Mouse (Mus musculus): Measurements from ENCODE around the gene Dtx4. TPM values are rescaled to one million over a fixed set of nuclear protein-coding genes. Genes with fewer than 3 reads are reported as not detected.

Gene Dtx4
- polyA plus RNA-seq, 1 experiment from 2014 or later: 1.8 TPM

DNA sequence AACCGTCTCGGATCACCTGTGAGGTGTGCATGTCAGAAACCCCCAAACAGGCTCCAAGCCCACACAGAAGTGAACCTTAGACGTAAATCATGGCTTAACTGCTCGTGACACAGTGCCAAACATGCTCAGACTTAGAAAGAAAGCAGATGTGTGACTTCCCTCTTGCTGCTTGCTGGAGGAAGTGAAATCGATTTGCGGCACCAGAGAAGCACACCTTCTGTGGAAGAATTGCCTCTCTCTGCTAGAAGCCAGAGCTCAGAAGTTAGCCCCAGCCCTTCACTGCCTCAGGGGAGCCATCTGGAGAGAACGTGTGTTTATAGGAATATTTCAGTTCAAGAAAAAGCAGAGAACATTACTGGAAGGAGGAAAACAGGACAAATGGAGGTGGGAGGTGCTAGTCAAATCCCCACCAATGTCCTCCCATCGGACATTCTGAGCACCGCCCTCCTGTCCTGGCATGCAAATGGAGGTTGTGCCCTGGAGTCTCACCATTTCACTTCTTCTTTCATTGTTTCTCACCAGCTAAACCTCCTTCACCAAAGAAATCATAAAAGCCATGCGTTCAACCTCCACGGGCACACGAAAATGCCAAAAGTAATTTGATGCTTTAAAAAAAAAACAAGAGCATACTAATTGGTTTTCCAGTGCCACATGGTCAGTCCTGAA, 43.7 kb downstream of the Dtx4 start:
- no peak for ATAC-seq (ENCODE audit: insufficient number of reproducible peaks, insufficient read depth, low FRiP score, low read depth)
- no peaks in the 10 kb centered on the region for H3K36me3 ChIP-seq (ENCODE audit: control insufficient read depth, insufficient read depth, low read length)

DNA sequence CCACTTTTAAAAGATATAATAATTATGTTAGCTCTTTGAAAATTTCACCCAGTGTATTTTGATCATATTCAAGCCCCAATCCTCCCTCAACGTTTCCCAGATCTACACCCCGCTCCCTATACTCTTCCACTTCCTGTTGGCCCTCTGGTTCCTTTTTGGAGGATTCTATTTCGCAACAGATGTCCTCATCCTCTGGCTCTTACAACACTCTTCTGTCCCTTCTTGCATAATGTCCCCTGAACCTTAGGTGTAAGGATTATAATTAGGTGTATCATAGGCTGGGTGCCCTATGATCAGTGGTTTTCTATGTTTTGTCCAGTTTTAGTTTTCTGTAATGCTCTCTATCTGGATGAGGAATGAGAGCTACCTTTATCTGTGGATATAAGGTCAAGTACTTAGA, 56.2 kb downstream of the Dtx4 start:
- WGBS: 79% methylated on average over 3 of the region's 3 CpGs
- ATAC-seq (ENCODE audit: insufficient number of reproducible peaks, insufficient read depth, low FRiP score, low read depth): no peak
- Histone ChIP-seq H3K4me3 (ENCODE audit: control insufficient read depth in 1 of 2, insufficient read depth in 1 of 2, low read depth in 1 of 2, low read length in 2 of 2) (no peak overlapping the region), H3K27me3 (ENCODE audit: control insufficient read depth, insufficient read depth, low read length) (no peaks in the 10 kb centered on the region), H3K9ac (ENCODE audit: low read length) (no peak overlapping the region), H3K9me3 (ENCODE audit: control insufficient read depth, low read length) (no peaks in the 10 kb centered on the region), H3K27ac (replicated peaks in 1 of 2; ENCODE audit: control insufficient read depth in 1 of 2, insufficient read depth in 1 of 2, low read depth in 2 of 2, low read length in 2 of 2) (no peak overlapping the region), H3K4me1 (ENCODE audit: control insufficient read depth in 2 of 2, insufficient read depth in 2 of 2, low read length in 2 of 2) (0 out of 4 replicates have a peak, but pooled peaks cover 0 to 5% of the 10 kb centered on the region in 2 experiments), H3K4me2 (ENCODE audit: low read length) (no peak overlapping the region), H3K36me3 (ENCODE audit: control insufficient read depth, insufficient read depth, low read length) (no peaks in the 10 kb centered on the region)

More for the DNA sequence above, 43.7 kb downstream of the Dtx4 start:
- H3K4me2 ChIP-seq (ENCODE audit: low read length): no peak overlapping the region
- no peaks in the 10 kb centered on the region for H3K4me1 ChIP-seq (ENCODE audit: control insufficient read depth in 2 of 2, insufficient read depth in 2 of 2, low read length in 2 of 2)
- H3K9ac ChIP-seq (ENCODE audit: low read length): no peak overlapping the region
- 77% methylated on average over 12 of the region's 12 CpGs for WGBS
- H3K4me3 ChIP-seq (ENCODE audit: control insufficient read depth in 1 of 2, insufficient read depth in 1 of 2, low read depth in 1 of 2, low read length in 2 of 2): no peak overlapping the region
- H3K9me3 ChIP-seq (ENCODE audit: control insufficient read depth, low read length): no peaks in the 10 kb centered on the region
- no peak overlapping the region for H3K27ac ChIP-seq (replicated peaks in 1 of 2; ENCODE audit: control insufficient read depth in 1 of 2, insufficient read depth in 1 of 2, low read depth in 2 of 2, low read length in 2 of 2)
- H3K27me3 ChIP-seq (ENCODE audit: control insufficient read depth, insufficient read depth, low read length): no peaks in the 10 kb centered on the region

DNA sequence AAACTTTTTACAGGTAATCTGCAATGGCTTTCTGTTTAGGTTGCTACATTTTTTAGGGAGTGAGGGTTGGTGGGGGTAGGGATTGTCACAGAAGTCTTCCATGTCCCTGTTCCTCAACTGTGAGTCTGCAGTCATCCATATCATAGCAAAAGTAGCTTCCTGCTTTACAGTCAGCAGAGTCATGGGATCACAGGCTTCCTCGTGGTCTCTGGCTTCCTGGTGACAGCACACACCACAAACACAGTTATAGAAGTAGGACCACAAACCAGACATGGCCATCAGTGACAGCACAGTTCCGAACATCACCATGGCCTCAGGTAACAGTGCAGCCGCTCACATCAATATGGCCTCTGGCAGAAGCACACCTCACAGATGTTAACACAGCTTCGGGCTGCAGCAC, 58.7 kb downstream of the Dtx4 start:
- Histone ChIP-seq H3K27ac (replicated peaks in 1 of 2; ENCODE audit: control insufficient read depth in 1 of 2, insufficient read depth in 1 of 2, low read depth in 2 of 2, low read length in 2 of 2) (no peak overlapping the region), H3K9me3 (ENCODE audit: control insufficient read depth, low read length) (no peaks in the 10 kb centered on the region), H3K4me3 (ENCODE audit: control insufficient read depth in 1 of 2, insufficient read depth in 1 of 2, low read depth in 1 of 2, low read length in 2 of 2) (no peak overlapping the region), H3K4me1 (ENCODE audit: control insufficient read depth in 2 of 2, insufficient read depth in 2 of 2, low read length in 2 of 2) (0 out of 4 replicates have a peak, but pooled peaks cover 0 to 5% of the 10 kb centered on the region in 2 experiments), H3K9ac (ENCODE audit: low read length) (no peak overlapping the region), H3K27me3 (ENCODE audit: control insufficient read depth, insufficient read depth, low read length) (no peaks in the 10 kb centered on the region), H3K4me2 (ENCODE audit: low read length) (peak overlapping the region; percentile 29; the same call in 1 of the 2 replicates), H3K36me3 (ENCODE audit: control insufficient read depth, insufficient read depth, low read length) (no peaks in the 10 kb centered on the region)
- ATAC-seq (ENCODE audit: insufficient number of reproducible peaks, insufficient read depth, low FRiP score, low read depth): no peak
- WGBS: 65% methylated on average over 4 of the region's 4 CpGs

GRCm38 (mm10) chr19:12440103-12440725, 61.0 kb downstream of the Dtx4 start:
- Histone ChIP-seq H3K9ac (ENCODE audit: low read length) (no peak overlapping the region), H3K4me2 (ENCODE audit: low read length) (no peak overlapping the region), H3K27ac (replicated peaks in 1 of 2; ENCODE audit: control insufficient read depth in 1 of 2, insufficient read depth in 1 of 2, low read depth in 2 of 2, low read length in 2 of 2) (no peak overlapping the region), H3K27me3 (ENCODE audit: control insufficient read depth, insufficient read depth, low read length) (no peaks in the 10 kb centered on the region), H3K4me1 (ENCODE audit: control insufficient read depth in 2 of 2, insufficient read depth in 2 of 2, low read length in 2 of 2) (0 out of 4 replicates have a peak, but pooled peaks cover 0 to 5% of the 10 kb centered on the region in 2 experiments), H3K9me3 (ENCODE audit: control insufficient read depth, low read length) (no peaks in the 10 kb centered on the region), H3K4me3 (ENCODE audit: control insufficient read depth in 1 of 2, insufficient read depth in 1 of 2, low read depth in 1 of 2, low read length in 2 of 2) (no peak overlapping the region), H3K36me3 (ENCODE audit: control insufficient read depth, insufficient read depth, low read length) (no peaks in the 10 kb centered on the region)
- ATAC-seq (ENCODE audit: insufficient number of reproducible peaks, insufficient read depth, low FRiP score, low read depth): no peak
- WGBS: 68% methylated on average over 5 of the region's 5 CpGs

DNA sequence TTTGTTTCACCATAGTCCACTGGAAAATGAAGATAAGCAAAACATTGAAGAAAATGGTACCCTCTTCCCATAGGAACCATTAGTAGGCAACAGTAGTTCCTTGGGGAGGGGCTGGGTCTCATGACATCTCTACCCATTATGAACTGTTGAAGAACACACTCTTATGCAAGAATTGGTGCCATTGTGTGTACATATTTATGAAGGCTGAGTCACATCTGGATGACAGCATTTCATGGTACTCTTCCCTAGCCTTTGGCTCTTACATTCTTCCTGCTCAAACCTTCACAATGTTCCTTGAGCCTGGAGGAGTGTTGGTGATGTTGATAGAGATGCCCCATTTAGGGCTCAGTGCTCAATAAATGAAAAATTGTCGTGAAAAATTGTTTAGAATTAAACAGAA, 61.7 kb downstream of the Dtx4 start:
- Histone ChIP-seq H3K9ac (ENCODE audit: low read length) (no peak overlapping the region), H3K4me1 (ENCODE audit: control insufficient read depth in 2 of 2, insufficient read depth in 2 of 2, low read length in 2 of 2) (0 out of 4 replicates have a peak, but pooled peaks cover 0 to 5% of the 10 kb centered on the region in 2 experiments), H3K27ac (replicated peaks in 1 of 2; ENCODE audit: control insufficient read depth in 1 of 2, insufficient read depth in 1 of 2, low read depth in 2 of 2, low read length in 2 of 2) (no peak overlapping the region), H3K4me3 (ENCODE audit: control insufficient read depth in 1 of 2, insufficient read depth in 1 of 2, low read depth in 1 of 2, low read length in 2 of 2) (no peak overlapping the region), H3K36me3 (ENCODE audit: control insufficient read depth, insufficient read depth, low read length) (no peaks in the 10 kb centered on the region), H3K4me2 (ENCODE audit: low read length) (no peak overlapping the region), H3K9me3 (ENCODE audit: control insufficient read depth, low read length) (no peaks in the 10 kb centered on the region), H3K27me3 (ENCODE audit: control insufficient read depth, insufficient read depth, low read length) (no peaks in the 10 kb centered on the region)
- WGBS: 42% methylated on average over 1 of the region's 1 CpGs
- no peak for ATAC-seq (ENCODE audit: insufficient number of reproducible peaks, insufficient read depth, low FRiP score, low read depth)

GRCm38 (mm10) chr19:12435750-12436524, 65.3 kb downstream of the Dtx4 start:
- no peak overlapping the region for H3K27ac ChIP-seq (replicated peaks in 1 of 2; ENCODE audit: control insufficient read depth in 1 of 2, insufficient read depth in 1 of 2, low read depth in 2 of 2, low read length in 2 of 2)
- no peak overlapping the region for H3K9ac ChIP-seq (ENCODE audit: low read length)
- H3K4me1 ChIP-seq (ENCODE audit: control insufficient read depth in 2 of 2, insufficient read depth in 2 of 2, low read length in 2 of 2): no peaks in the 10 kb centered on the region
- H3K4me2 ChIP-seq (ENCODE audit: low read length): no peak overlapping the region
- WGBS: 64% methylated on average over 4 of the region's 4 CpGs
- no peaks in the 10 kb centered on the region for H3K27me3 ChIP-seq (ENCODE audit: control insufficient read depth, insufficient read depth, low read length)
- no peaks in the 10 kb centered on the region for H3K36me3 ChIP-seq (ENCODE audit: control insufficient read depth, insufficient read depth, low read length)
- H3K9me3 ChIP-seq (ENCODE audit: control insufficient read depth, low read length): no peaks in the 10 kb centered on the region
- no peak overlapping the region for H3K4me3 ChIP-seq (ENCODE audit: control insufficient read depth in 1 of 2, insufficient read depth in 1 of 2, low read depth in 1 of 2, low read length in 2 of 2)
- no peak for ATAC-seq (ENCODE audit: insufficient number of reproducible peaks, insufficient read depth, low FRiP score, low read depth)

GRCm38 (mm10) chr19:12435011-12435416, 66.2 kb downstream of the Dtx4 start:
- no peak overlapping the region for H3K27ac ChIP-seq (replicated peaks in 1 of 2; ENCODE audit: control insufficient read depth in 1 of 2, insufficient read depth in 1 of 2, low read depth in 2 of 2, low read length in 2 of 2)
- H3K27me3 ChIP-seq (ENCODE audit: control insufficient read depth, insufficient read depth, low read length): no peaks in the 10 kb centered on the region
- H3K4me2 ChIP-seq (ENCODE audit: low read length): no peak overlapping the region
- no peaks in the 10 kb centered on the region for H3K36me3 ChIP-seq (ENCODE audit: control insufficient read depth, insufficient read depth, low read length)
- H3K4me1 ChIP-seq (ENCODE audit: control insufficient read depth in 2 of 2, insufficient read depth in 2 of 2, low read length in 2 of 2): no peaks in the 10 kb centered on the region
- 78% methylated on average over 4 of the region's 4 CpGs for WGBS
- H3K9ac ChIP-seq (ENCODE audit: low read length): no peak overlapping the region
- no peak overlapping the region for H3K4me3 ChIP-seq (ENCODE audit: control insufficient read depth in 1 of 2, insufficient read depth in 1 of 2, low read depth in 1 of 2, low read length in 2 of 2)
- no peaks in the 10 kb centered on the region for H3K9me3 ChIP-seq (ENCODE audit: control insufficient read depth, low read length)
- no peak for ATAC-seq (ENCODE audit: insufficient number of reproducible peaks, insufficient read depth, low FRiP score, low read depth)
